Mouse (Mus musculus) retina, adult 2 months (tissue): ENCODE measurements at regions not wholly inside any gene's neighbourhood (a gene's known extent, or its start where the extent isn't known, plus 50 kb on each side); places are given as distances from the start of the nearest gene placed in this dataset.

Experiments
- DNase-seq: peaks from one replicate; pipeline ENCODE4 v3.0.0-alpha.2; 2012; ENCODE audit warnings: low read depth, low spot score

DNA sequence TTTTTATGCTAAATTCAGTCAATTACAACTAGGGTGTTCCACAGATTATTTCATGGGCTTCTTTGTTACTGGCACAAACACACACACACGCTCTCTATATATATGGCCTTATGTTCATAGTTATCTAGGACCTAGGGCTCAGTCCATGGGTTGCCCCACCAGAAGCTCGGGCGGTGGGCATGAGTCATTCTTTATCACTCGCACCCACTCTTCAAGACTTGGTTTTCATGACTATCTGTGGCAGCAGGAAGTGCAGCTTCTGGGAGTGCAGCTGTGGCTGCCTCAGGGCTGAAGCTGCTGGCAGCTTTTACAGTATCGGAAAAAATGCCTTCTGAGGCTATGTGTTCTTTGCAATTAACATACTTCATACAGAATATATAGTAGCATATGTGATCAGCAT lies 198.7 kb downstream of the Ipo11 start:
- DNase-seq = no peak

- DNase-seq = no peak
These were observed 202.4 kb downstream of the Ipo11 start for GRCm38 (mm10) chr13:106734323-106734722.

DNA sequence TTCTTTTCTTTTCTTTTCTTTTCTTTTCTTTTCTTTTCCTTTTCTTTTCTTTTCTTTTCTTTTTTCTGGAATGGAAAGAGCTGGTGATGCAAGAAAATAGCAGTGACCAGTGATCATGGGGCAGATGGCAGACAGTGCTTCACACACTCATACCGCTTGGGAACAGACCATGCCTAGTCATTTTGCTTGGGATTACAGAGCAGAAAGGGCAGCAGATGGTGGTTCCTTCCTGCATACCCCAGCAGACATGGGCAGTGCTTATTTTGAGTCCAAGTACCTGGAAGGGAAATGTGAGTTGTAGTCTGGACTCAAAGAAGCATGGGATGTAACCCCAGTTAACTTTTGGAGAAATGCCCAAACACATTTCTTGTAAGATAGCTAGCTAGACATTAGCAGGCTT lies 203.9 kb downstream of the Ipo11 start:
- no peak for DNase-seq

- DNase-seq = no peak
These were observed 213.4 kb downstream of the Ipo11 start for GRCm38 (mm10) chr13:106723315-106723714.

DNA sequence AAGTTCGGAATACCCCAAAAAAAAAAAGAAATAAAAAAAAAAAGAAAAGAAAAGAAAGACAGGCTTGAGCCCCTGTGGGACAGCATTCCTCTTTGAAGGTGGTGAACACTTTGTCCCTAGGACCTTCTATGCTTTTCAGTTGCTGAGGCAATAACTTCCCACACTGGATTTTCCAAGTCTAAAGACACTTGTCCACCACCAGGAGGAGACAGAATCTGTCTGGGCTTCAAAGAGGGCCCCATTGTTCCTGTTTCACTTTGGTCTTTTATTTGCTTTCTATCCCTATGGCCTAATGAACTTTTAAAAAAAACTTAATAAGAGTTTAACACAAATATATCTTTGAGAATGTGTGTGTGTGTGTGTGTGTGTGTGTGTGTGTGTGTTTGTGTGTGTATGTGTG lies 215.6 kb downstream of the Ipo11 start:
- DNase-seq = no peak

DNA sequence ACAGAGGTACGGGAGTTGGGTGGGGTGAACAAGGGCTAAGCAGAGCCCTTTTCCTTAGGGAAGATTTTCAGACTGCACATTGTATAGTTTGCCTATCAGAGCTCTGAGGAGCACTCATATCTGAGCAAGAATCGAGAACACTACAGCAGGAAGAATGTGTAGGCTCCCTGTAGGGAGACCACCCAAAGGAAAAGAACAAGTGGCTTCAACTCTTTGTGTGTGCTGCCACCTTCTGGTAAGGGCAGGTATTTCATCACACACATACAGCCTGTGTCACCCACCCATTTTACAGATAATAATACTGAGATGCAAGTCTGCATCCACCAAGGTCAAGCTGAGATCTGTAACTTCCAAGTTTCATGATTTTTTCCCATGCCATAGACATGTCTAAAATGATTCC lies 221.0 kb downstream of the Ipo11 start:
- DNase-seq = no peak

- DNase-seq = no peak
These were observed 221.5 kb downstream of the Ipo11 start for GRCm38 (mm10) chr13:106715234-106715633.

GRCm38 (mm10) chr13:106710580-106710979 lies 226.2 kb downstream of the Ipo11 start:
- no peak for DNase-seq

GRCm38 (mm10) chr13:106700376-106700775 lies 236.4 kb downstream of the Ipo11 start:
- no peak for DNase-seq

DNA sequence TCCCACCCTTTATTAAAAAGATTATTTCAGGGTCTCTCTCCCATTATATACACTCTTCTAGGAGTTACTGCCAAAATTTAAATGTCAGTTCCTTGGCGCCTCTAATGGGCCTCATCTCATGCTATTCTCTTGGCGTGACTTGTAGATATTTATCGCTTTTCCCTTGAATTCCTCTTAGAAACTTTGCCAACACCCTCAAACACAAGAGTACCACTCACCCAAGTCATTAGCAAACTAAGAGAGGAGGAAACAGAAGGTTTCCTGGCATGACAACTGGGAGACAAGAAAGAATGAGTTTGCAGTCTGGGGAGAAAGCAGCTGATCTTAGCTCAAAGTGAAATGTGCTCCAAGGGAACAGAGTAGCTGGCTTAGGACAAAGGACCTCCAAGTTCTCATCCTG lies 236.8 kb downstream of the Ipo11 start:
- DNase-seq = no peak

GRCm38 (mm10) chr13:106691787-106692571 lies 244.8 kb downstream of the Ipo11 start:
- DNase-seq = no peak

GRCm38 (mm10) chr13:106690125-106690524 lies 246.6 kb downstream of the Ipo11 start:
- DNase-seq = no peak

DNA sequence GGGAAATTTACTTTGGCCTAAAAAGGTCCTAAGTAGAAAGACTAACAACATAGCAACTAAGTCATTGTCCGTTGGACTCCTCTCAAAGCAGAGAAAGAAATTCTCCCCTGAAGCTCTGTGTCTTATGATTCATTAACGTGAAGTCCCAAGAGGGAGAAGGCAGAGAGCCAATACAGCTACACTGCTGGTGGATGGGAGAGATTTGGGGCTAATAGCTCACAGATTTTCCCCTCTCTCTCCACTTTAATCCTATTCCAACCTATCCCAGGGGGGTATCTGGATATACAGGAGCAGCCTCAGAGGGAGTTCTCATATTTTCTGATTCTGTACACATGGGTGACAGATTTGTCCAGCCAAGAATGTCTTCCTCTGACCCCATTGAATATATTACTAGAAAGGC lies 247.1 kb downstream of the Ipo11 start:
- no peak for DNase-seq

- DNase-seq = no peak
These were observed 247.7 kb downstream of the Ipo11 start for GRCm38 (mm10) chr13:106689051-106689450.

GRCm38 (mm10) chr13:106669665-106670064 lies 267.1 kb downstream of the Ipo11 start:
- DNase-seq = no peak

GRCm38 (mm10) chr13:106662195-106662594 lies 274.6 kb downstream of the Ipo11 start:
- DNase-seq = no peak

DNA sequence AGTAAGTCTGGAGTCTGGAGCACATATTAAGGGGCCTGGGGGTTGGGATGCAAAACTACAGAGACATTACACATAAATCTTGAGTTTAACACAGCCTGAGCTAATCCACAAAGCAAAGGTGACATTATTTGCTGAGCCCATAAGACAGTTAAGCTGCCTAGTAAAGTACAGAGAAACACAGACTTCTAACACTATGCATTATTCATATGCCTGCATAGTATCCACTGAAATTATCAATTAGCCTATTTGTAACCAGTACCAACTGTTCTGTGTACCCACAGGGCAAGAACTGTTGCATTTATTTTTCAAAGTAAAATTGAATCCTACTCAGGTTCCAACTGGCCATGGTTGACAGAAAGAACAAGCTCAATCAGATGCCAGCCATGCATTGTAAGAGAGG lies 287.4 kb downstream of the Ipo11 start:
- DNase-seq = no peak

- DNase-seq = no peak
These were observed 293.3 kb downstream of the Ipo11 start for GRCm38 (mm10) chr13:106643302-106643975.

- DNase-seq = no peak
These were observed 297.9 kb downstream of the Ipo11 start for GRCm38 (mm10) chr13:106638706-106639385.

GRCm38 (mm10) chr13:106591729-106592128 lies 345.0 kb downstream of the Ipo11 start:
- DNase-seq = no peak

- no peak for DNase-seq
These were observed 368.9 kb downstream of the Ipo11 start for GRCm38 (mm10) chr13:106567658-106568359.

DNA sequence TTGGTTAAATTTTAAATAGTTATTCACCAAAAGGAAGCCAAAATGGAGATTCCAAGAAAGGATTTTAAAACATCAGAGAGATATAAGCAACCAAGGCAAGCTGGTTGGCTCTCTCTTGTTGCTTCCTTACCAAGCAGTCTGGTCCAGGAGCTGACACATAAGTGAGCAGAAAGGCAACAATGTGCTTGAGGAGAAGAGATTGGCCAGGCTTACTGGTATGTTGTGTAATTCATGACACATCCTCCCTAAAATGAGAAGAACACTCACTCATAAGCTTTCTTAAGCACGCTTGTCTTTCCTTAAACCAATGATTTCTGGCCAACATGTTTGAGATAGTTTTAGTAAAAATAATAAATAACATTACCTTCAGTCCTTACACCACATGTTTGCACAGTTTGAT lies 374.2 kb downstream of the Ipo11 start:
- DNase-seq = no peak
